Mouse (Mus musculus): ENCODE results near the gene Myog.

The Myog gene

DNA sequence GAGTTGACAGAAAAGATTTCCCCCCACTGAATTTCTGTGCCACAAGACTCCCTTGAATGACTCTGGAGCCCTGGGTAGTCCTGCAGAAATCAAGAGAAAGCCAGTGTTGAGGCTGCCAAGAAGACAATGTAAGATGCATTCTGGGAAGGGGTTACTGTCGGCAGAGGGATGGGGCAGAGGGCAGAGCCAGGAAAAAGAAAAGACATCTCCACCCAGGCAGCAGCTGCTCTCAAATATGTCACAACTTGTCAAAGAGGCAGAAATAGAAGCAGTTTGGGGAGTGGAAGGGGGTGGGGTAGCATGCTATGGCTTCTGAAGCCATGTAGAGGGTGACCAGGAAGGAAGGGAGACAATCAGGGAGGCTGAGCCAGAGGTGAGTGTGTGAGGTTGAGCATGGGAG, 6.7 kb upstream of the Myog start:
- DNase-seq (ENCODE audit: low read depth, low spot score) = no peak

DNA sequence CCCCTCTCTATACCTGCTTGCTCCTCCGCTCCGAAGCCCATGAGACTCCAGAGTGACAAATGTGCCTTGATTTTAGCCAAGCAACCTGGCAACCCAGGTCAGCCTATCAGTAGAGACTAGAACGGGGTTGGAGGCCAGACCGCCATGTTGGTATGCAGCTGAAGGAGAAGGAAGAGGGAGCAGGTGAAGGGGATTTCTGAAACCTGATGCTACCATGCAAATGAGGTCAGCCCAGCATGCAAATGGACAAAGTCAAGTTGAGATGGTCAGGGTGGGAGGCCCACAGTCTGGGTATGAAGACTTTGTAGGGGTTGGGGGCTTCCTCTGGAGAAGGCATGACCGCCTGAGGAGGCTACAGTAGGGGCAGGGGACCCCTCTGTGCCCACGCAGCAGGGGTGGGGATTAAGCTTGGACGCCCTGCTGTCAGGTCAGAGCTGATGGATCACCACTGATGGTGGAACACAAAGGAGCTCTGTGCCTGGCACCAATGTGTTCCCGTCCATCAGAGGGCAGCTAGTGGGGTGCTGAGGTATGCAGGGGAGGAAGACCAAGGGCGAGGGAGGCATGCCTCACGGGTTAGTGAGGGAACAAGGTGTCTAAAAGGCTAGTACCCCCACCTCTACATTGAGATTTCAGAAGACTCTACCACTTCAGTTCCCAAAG, 4.2 kb upstream of the Myog start:
- DNase-seq (ENCODE audit: low read depth, low spot score) = no peak

DNA sequence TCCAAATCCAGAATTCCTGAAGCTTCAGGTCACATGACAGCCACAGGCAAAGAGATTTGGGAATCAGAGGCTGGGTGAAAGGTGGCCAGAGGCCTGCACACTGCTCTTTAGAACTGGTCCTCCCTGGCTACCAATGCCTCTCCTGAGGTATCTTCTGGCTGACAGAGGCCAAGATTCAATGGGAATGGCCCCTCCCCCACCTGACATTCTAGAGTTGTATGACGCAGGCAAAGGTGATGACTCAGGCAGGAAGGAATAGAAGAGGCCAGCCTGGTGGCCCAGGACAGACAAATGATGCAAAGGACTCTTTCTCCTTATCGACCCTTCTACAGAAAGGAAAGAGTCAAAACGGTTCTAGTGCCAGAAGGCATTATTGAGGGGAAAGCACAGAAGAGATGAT, 1.6 kb upstream of the Myog start:
- peak; percentile 18 for DNase-seq (ENCODE audit: low read depth, low spot score)

DNA sequence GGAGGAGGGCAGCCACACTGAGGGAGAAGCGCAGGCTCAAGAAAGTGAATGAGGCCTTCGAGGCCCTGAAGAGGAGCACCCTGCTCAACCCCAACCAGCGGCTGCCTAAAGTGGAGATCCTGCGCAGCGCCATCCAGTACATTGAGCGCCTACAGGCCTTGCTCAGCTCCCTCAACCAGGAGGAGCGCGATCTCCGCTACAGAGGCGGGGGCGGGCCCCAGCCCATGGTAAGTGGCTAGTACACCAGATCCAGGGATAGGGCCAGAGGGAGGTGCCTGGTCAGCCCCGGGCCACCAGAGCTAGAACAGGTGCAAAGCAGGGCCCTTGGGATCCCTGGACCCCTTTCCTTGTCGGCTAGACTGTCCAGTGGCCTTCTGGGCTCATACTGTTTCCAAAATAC, 511 bp downstream of the Myog start:
- no peak for DNase-seq (ENCODE audit: low read depth, low spot score)

DNA sequence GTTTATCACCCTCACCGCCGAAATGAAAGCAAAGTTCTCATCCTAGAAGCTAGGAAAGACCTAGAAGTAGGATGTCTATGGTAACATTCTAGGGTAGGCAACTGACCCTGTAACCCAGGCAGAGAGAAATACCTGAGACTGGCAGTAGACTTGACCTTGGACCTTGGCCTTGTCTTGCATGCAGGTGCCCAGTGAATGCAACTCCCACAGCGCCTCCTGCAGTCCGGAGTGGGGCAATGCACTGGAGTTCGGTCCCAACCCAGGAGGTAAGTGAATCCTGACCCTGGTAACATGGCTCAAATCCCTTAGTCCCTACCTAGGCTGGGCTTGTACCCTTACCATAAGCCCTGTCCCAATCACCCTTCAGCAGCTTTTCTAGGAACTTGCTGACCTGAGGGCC, 1.1 kb downstream of the Myog start:
- DNase-seq (ENCODE audit: low read depth, low spot score) = no peak

DNA sequence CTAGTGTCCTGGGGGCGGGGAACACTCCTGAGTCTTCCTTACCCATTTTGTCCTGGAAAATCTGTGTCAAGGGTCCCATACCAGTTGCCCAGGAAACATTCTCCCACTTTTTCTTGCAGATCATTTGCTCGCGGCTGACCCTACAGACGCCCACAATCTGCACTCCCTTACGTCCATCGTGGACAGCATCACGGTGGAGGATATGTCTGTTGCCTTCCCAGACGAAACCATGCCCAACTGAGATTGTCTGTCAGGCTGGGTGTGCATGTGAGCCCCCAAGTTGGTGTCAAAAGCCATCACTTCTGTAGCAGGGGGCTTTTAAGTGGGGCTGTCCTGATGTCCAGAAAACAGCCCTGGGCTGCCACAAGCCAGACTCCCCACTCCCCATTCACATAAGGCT, 1.8 kb downstream of the Myog start:
- DNase-seq (ENCODE audit: low read depth, low spot score) = no peak

DNA sequence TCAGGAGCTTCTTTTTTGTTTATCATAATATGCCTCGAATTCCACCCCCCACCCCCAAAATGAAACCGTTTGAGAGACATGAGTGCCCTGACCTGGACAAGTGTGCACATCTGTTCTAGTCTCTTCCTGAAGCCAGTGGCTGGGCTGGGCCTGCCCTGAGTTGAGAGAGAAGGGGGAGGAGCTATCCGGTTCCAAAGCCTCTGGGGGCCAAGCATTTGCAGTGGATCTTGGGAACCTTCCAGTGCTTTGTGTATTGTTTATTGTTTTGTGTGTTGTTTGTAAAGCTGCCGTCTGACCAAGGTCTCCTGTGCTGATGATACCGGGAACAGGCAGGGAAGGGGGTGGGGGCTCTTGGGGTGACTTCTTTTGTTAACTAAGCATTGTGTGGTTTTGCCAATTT, 2.3 kb downstream of the Myog start:
- peak; percentile 87 for DNase-seq (ENCODE audit: low read depth, low spot score)

DNA sequence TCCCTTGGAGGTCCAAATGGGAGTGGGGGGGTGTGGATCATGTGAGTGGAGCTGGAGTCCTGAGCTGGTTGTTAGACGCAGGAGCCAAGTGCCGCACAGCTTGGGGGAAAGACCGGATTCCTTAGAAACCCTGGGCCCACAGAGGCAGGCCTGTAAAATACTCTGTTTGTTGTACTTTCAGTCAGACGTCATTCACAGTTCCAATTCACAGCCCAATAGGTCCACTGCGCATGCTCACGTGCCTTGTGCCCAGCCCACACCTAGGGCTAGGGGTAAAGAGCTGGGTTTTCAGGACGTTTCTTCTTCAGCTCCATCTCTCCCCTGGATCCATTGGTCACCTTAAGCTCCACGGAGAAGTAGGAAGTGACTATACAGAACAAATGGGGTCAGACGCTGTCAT, 2.8 kb downstream of the Myog start:
- peak; percentile 55 for DNase-seq (ENCODE audit: low read depth, low spot score)

DNA sequence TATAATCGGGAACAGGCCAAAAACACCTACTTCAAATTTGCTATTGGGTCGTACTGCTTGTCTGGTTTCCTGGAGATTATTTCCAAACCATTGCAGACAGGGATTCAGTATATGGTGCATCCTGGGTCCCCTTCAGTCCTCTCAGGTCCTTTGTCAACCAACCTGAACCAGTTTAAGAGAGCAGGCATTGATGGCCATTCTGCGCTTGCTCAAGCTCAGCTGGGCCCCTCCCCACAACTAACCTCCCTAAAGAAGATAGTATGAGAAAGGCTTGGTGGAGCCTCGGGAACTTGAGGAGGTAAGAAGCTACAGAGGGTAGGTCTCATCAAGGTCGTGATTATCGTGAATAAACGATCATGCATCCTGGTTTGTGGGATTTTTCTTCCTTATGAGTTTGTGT, 3.5 kb downstream of the Myog start:
- no peak for DNase-seq (ENCODE audit: low read depth, low spot score)

DNA sequence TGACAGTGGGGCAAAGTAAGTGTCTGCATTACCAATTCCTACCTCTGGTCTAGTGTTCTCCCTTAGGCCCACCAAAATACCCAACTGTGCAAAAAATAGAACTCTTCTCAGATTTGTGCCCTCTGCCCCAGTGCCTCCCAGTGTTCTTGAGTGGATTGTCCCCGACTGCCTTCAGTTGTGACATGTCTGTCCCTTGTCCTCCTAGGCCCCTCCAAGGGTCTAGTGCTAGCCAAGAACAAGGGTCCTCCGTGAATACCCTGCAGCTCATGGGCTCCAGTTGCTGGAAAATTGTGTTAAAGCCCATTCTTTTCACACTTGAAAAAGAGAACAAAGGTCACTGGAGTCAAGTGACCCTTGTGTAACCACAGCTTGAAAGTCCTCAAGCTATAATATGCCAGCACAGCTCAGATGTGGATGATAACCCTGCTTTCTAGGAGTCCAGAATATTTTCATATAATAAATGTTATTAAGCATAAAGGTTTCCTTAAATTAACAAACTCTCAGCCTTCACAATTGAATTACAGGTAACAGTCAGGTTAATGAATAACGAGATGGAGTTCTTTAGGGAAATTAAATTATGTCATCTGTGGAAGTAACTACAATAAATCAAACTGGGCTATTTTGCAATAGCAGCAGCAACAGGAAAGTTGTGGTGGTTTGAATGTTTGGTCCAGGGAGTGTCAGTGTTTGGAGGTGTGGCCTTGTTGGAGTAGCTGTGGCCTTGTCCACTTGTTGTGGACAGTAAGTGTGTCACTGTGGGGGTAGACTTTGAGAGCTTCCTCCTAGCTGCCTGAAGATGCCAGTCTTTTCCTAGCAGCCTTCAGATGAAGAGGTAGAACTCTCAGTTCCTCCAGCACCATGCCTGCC, 4.2 kb downstream of the Myog start:
- DNase-seq (ENCODE audit: low read depth, low spot score) = no peak

DNA sequence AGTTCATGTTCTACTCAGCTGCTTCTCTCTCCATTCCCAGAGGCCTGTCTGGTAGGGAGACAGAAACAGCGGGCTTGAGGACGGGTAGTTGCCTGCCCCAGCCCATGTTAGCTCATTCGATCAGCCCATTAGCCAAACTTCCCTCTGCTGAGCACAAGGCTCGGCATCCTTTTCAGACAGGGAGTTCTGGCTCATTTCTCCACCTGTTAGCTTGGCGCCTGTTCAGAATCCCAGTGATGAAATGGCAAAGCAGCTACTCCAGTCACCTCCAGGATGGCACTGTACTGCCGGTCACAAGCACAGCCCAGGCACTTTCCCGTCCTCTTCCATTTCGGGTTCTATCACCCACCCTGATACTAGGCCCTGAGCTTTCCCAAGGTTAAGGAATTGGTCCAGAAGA, 7.5 kb downstream of the Myog start:
- DNase-seq (ENCODE audit: low read depth, low spot score) = peak; percentile 98

DNA sequence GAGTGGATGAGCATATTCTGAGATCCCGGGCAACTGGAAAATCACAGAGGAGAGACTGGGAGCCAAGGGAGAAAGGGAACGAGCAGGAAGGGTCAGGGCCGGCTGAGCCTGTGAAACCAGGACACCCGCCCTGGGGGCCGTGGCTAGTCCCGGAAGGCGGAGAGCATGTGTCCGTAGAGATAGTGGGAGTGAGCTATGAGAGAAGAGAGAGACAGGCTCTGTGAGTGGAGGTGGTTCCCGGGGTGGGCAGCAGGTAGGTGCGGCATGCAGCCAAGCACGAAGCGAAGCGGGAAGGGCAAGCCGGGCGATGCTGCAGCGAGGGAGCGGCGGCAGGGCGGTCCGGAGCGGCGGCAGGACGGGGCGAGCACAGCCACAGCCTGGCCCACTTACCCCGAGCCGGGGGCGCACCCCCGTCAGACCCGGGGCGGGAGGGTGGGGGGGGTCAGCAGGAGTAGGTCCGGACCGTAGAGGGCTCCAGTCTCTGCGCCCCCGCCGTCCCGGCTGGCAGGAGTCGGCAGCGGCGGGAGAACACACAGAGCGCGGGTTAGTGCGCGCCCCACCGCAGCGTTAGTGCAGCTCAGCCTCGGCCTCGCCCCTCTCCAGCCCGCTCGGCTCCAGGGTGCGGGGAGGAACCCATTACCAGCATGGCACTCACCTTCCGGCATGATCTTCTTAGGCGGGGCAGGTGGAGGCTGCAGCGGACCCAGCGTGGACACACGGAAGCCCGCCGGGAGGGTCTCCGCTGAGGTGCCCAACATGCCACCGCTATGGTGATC, 9.0 kb downstream of the Myog start:
- DNase-seq (ENCODE audit: low read depth, low spot score) = peak; percentile 58

DNA sequence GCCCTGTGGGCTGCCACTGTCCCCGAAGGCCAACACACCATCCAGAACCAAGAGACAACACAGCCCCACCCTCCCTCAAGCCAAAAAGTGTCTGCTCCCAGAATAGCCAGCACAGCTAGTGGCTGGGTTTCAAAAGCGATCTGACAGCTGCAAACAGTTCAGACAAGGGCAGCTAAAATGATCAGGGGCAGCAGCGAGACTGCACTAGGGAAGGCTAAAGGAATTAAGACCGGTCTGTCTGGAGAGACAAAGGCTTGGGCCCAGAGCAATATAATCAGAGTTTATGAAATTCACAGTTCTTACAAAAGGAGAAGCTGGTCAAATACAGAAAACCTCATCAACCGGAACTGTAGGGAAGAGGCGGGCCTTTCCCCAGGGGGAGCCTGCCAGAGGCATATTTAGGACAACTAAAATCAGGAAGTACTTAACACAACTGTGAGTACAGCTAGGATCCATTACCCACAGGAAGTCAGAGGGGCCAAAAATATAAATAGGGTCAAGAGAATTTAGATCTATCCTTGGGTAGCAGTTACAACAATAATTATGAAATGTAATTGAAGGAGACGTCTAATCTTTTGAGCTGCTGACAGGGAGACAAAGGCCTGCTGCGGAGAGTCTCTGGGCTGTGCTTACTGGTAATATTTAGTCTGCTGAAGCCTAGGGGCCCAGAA, 12.9 kb downstream of the Myog start:
- DNase-seq (ENCODE audit: low read depth, low spot score) = peak; percentile 68

DNA sequence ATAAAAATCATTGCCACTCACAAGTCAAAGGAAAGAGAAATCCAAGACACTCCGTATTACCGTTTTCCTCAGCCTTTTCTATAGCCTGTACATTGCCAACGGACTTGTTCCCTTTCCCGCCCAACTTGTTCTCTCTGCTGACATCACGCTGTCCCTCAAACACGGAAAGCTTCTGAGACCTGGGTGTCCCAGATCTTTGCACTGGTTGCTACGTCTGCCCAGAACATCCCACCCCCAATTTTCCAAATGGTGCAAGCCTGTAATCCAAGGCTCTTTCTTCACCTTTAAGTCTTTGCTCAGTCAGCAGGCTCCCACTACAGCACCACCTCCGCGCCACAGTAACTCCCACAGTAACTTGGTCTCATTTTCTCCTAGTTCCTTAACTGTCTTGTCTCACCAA, 15.2 kb downstream of the Myog start:
- peak; percentile 47 for DNase-seq (ENCODE audit: low read depth, low spot score)

DNA sequence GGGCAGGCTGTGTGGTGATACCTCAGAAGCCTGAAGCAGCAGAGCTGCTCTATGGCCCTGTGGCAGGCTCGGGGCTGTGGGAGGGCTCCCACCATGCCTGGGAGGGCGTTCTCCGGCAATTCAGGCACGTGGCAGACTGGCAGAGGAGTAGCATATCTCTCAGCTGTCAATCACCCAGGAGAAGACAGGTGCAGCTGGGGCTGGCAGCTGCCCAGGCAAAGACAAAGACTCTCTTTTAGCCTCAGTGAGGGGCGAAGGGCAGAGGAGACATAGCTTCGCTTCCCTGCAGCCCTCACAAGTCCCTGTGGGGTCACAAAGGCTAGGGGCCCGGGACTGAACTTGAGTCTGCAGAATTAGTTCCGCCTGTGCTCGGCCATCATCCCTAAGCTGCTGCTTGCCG, 17.6 kb downstream of the Myog start:
- DNase-seq (ENCODE audit: low read depth, low spot score) = no peak

DNA sequence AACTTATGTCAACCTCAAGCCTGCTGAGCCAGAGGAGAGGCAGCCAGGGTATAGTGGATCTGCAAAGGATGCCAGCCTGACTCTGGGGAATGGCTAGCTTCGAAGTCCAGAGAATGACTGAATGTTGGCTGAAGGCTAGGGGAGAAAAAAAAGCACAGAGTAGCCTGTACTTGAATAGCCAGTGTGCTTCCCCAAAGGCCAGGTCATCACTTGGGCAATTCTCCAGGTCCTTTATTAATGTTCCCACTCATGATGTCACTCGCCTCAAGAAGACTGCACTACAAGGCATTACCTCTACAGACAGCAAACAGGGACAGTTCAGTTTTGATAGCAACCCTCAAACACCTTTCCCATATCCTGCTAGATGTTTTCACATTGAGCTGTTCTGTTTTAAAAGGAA, 20.5 kb downstream of the Myog start:
- peak; percentile 64 for DNase-seq (ENCODE audit: low read depth, low spot score)

DNA sequence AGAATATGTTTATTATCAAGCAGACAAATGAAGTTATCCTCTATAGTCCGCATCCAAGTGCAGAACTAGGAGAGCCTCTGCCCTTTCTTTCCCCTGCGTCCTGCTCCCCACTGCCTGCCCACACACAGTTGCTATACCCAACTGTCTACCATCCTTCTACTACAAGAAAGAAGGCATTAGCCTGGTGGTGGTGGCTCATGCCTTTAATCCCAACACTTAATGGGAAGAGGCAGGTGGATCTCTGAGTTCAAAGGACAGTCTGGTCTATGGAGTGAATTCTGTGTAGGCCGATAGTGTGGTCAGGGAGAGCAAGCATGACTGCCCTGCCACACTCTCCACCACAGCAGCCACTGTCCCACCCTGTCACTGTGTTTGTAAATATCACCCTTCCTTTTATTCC, 20.9 kb downstream of the Myog start:
- DNase-seq (ENCODE audit: low read depth, low spot score) = no peak

DNA sequence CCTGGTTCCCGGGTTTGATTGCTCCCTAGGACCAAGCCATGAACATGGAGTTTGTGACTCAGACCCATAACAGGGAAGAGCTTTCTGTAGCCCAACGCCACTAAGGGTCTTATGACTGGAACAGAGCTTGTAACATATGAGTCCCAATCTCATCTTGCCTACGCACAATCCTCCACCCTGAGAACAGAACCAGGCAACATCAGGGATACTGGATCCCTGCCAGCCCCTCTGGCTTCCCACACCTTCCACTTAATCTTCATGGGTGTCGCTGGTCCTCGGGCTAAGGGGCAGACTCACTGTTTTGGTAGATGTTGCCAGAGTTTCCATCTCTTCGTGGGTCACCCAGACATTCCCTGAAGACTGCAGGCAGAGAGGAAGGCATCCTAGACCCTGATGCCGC, 22.0 kb downstream of the Myog start:
- peak; percentile 41 for DNase-seq (ENCODE audit: low read depth, low spot score)

DNA sequence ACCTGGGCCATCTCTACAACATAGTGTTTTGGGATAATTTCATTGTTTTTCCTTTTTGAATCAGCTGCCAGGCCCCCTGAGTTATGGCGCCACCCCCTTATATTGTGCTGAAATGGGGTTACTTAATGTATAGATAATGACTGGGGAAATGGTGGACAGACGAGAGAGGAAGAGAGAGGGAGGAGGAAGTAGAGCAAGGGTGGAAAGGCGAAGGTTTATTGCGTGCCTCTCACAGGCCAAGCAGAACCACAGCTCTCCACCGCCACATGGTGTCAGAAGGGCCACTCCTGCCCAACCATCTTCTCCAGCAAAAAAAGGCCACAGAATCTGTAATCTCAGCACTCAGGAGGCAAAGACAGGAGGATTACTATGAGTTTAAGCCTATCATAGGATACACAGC, 25.4 kb downstream of the Myog start:
- DNase-seq (ENCODE audit: low read depth, low spot score) = no peak

DNA sequence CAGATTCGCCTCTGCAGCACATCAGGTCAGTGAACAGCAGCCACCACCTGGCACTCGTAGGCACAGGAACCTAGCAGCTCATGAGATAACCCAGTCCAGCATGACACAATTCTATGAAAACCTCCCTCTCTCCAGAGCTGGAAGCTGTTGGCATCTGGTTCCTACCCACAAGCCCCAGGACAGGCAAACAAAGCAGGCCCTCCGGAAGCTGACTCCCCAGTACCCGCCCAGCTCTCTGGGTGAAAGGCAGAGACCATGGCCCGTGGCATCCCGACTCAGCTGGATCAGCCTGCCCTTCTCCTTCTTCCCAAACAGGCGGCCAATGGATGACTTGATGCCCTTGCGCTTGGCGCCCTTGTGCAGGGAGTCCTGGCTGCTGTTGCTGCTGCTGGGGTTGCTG, 26.6 kb downstream of the Myog start:
- no peak for DNase-seq (ENCODE audit: low read depth, low spot score)

DNA sequence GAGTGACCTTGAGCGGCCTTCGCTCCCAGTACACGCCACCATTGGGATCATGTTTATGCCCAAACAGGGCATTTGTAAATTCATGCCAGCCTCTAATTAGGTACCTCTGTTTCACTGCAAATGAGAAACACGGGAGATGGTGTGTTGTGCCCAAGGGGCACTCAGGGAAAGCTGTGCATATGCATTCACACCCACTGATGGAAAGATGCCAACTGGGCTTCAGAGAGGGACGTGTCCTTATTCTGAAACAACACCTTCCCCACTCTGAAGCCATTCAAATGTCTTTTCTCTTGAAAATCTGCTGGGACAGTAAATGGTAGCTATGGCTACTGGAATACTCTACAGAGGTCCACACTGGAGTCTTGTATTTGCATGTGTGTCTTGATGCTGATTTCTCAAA, 28.5 kb downstream of the Myog start:
- peak; percentile 32 for DNase-seq (ENCODE audit: low read depth, low spot score)

DNA sequence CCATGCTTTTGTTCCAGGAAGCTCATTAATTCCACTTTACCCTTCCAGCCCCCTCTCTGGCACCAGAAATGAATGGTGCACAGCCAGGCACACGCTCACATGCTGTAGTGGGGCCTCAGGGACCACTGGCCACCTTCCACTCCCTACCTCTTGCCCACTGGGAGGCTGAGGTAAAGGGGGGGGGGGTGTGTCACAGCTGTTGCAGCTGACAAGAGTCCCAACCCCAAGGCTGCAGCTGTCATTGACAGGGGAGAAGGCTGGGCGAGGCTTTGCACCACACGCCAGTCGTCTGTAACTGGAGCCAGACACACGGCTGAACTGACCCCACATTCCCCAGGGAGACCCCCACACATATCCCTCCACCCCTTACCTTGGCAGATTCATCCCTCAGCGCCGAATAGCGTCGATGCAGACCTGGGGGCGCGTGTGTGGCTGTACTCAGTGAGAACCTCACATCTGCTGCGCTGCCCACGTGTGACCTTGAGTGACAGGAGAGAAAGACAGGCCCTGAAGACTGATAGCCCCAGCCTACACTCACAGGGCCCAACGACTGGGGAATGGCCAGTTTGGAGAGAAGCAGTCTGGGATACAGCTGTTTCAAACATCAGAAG, 31.0 kb downstream of the Myog start:
- DNase-seq (ENCODE audit: low read depth, low spot score) = no peak
